ENCODE assay signal across 10 mouse cellular contexts in the genomic region with DNA sequence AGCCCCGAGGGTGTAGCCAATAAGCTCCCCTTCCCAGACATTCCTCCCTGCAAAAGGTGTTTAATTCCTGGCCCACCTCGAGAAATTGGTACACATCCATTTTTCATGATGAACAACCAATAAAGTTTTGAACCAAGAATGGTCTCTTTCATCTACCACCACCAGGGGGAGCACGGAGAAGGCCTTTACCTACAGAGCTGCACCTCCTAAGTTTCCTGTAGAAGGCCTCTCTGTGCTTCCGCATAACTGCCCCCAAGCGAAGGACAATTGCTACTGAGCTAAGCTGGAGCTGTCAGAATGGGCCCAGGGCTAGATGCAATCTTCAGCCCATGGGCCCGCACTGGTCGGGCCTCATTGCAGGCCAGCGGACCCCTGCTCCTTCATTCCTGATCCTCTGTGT. TPM values are rescaled to one million over a fixed set of nuclear protein-coding genes. Genes with fewer than 3 reads are reported as not detected.
DNase-seq lines count a peak whose midpoint lies in the region; ATAC-seq lines count a peak whose summit lies in the region.
"Had no signal": no experiment of that assay in that cellular context is flagged by ENCODE, and none has a peak within 500 bp of the region (broad histone marks: within the 10 kb centered on the region; RNA-seq: fewer than 3 reads in every experiment).

No protein-coding gene starts in this region.

- whole genome bisulfite sequencing in kidney, embryonic 15.5 days, result 60% methylated on average over 8 of the region's 8 CpGs
- WGBS in intestine, embryonic 15.5 days, result 52% methylated on average over 8 of the region's 8 CpGs

- H3K4me1 ChIP-seq in kidney, embryonic 15.5 days, result no peaks in the 10 kb centered on the region
- H3K4me1 ChIP-seq in intestine, embryonic 15.5 days (replicated peaks), result no peaks in the 10 kb centered on the region
- H3K4me1 ChIP-seq: lung, embryonic 15.5 days had no signal

- H3K9ac ChIP-seq in kidney, embryonic 15.5 days, result no peak overlapping the region
- no peak overlapping the region for H3K9ac ChIP-seq in intestine, embryonic 15.5 days
- H3K9ac ChIP-seq: lung, embryonic 15.5 days had no signal

- peak; percentile 8 for DNase-seq in kidney, adult 18-20 months
- peak; percentile 85 for DNase-seq in ES-CJ7 (ENCODE audit: low read depth, low spot score)
- peak; percentile 9 for DNase-seq in adrenal gland, postnatal 25 days
- DNase-seq in kidney, postnatal 4 days, result peak; percentile 33 to 38
- peak; percentile 32 for DNase-seq in thymus, postnatal 14 days
- no peak for DNase-seq in gastrocnemius, postnatal 36 days

- no peak overlapping the region for H3K4me2 ChIP-seq in kidney, embryonic 15.5 days
- no peak overlapping the region for H3K4me2 ChIP-seq in intestine, embryonic 15.5 days (replicated peaks)
- H3K4me2 ChIP-seq: lung, embryonic 15.5 days had no signal

- H3K27ac ChIP-seq in kidney, embryonic 15.5 days, result no peak overlapping the region
- no peak overlapping the region for H3K27ac ChIP-seq in intestine, embryonic 15.5 days
- H3K27ac ChIP-seq: lung, embryonic 15.5 days had no signal

- no peak overlapping the region for H3K4me3 ChIP-seq in kidney, embryonic 15.5 days (replicated peaks)
- H3K4me3 ChIP-seq in intestine, embryonic 15.5 days (replicated peaks), result no peak overlapping the region
- H3K4me3 ChIP-seq: lung, embryonic 15.5 days had no signal

- no peaks in the 10 kb centered on the region for H3K27me3 ChIP-seq in kidney, embryonic 15.5 days
- no peaks in the 10 kb centered on the region for H3K27me3 ChIP-seq in intestine, embryonic 15.5 days (replicated peaks)
- H3K27me3 ChIP-seq: lung, embryonic 15.5 days had no signal

- H3K9me3 ChIP-seq in kidney, embryonic 15.5 days (replicated peaks), result no peaks in the 10 kb centered on the region
- no peaks in the 10 kb centered on the region for H3K9me3 ChIP-seq in intestine, embryonic 15.5 days
- H3K9me3 ChIP-seq: lung, embryonic 15.5 days had no signal

- H3K36me3 ChIP-seq in kidney, embryonic 15.5 days, result no peaks in the 10 kb centered on the region
- no peaks in the 10 kb centered on the region for H3K36me3 ChIP-seq in intestine, embryonic 15.5 days
- H3K36me3 ChIP-seq: lung, embryonic 15.5 days had no signal

- intact Hi-C loops in gastrocnemius, postnatal 36 days (cut with DNase I), result no loop called here

- no peak for ATAC-seq in kidney, embryonic 15.5 days (replicated peaks; ENCODE audit: low FRiP score)
- ATAC-seq in intestine, embryonic 15.5 days, result no peak

RNA-seq across cellular contexts. Expression of gene Mat1a, which starts 14.1 kb away (rescaled TPM):
- 0.46 and 0.88 TPM in 2 replicates for polyA plus RNA-seq in kidney, embryonic 15.5 days (2015; fragmentation: Nextera tagmentation; extraction: Ambion mirVana)
- 14.0 TPM in 1 of 2 replicates, not detected in the other for total RNA-seq in adrenal gland, postnatal 25 days (2021)
- under 1 TPM in 1 of 2 experiments, not detected in 1; 0.36 TPM for total RNA-seq in gastrocnemius, postnatal 36 days (2021)
- 3.5 and 6.7 TPM in 2 replicates for polyA plus RNA-seq in intestine, embryonic 15.5 days (2015; fragmentation: Nextera tagmentation; extraction: Ambion mirVana)
- polyA plus RNA-seq: stomach, embryonic 14.5 days had no signal

RNA-seq across cellular contexts. Expression of gene Dydc1, which starts 18.1 kb away (rescaled TPM):
- polyA plus RNA-seq in kidney, embryonic 15.5 days (2015; fragmentation: Nextera tagmentation; extraction: Ambion mirVana), result 0.16 TPM in 1 of 2 replicates, not detected in the other
- not detected in 2 replicates for total RNA-seq in adrenal gland, postnatal 25 days (2021)
- total RNA-seq in gastrocnemius, postnatal 36 days (2021), result not detected
- polyA plus RNA-seq in intestine, embryonic 15.5 days (2015; fragmentation: Nextera tagmentation; extraction: Ambion mirVana), result not detected in 2 replicates
- polyA plus RNA-seq: lung, embryonic 15.5 days; stomach, embryonic 14.5 days had no signal

RNA-seq across cellular contexts. Expression of gene Dydc2, which starts 21.8 kb away (rescaled TPM):
- not detected in 2 replicates for polyA plus RNA-seq in kidney, embryonic 15.5 days (2015; fragmentation: Nextera tagmentation; extraction: Ambion mirVana)
- total RNA-seq in adrenal gland, postnatal 25 days (2021), result 0.94 TPM in 1 of 2 replicates, not detected in the other
- not detected for total RNA-seq in gastrocnemius, postnatal 36 days (2021)
- 0.42 TPM in 1 of 2 replicates, not detected in the other for polyA plus RNA-seq in intestine, embryonic 15.5 days (2015; fragmentation: Nextera tagmentation; extraction: Ambion mirVana)
- polyA plus RNA-seq: stomach, embryonic 14.5 days had no signal

RNA-seq across cellular contexts. Expression of gene Sftpa1, which starts 40.8 kb away (rescaled TPM):
- not detected in 2 replicates for polyA plus RNA-seq in kidney, embryonic 15.5 days (2015; fragmentation: Nextera tagmentation; extraction: Ambion mirVana)
- 0.79 TPM in 1 of 2 replicates, not detected in the other for total RNA-seq in adrenal gland, postnatal 25 days (2021)
- total RNA-seq in gastrocnemius, postnatal 36 days (2021), result not detected
- 0.06 TPM in 1 of 2 replicates, not detected in the other for polyA plus RNA-seq in intestine, embryonic 15.5 days (2015; fragmentation: Nextera tagmentation; extraction: Ambion mirVana)
- polyA plus RNA-seq: stomach, embryonic 14.5 days had no signal

Comparison
In these comparisons a context has a peak if more than half of its experiments do, and no peak if none do; other contexts are left out.
1. DNase-seq: peak in kidney, adult 18-20 months (single experiment), ES-CJ7 (single experiment), adrenal gland, postnatal 25 days (single experiment), kidney, postnatal 4 days (2 of 2) and thymus, postnatal 14 days (single experiment); none in gastrocnemius, postnatal 36 days (0 of 2).